Mouse (Mus musculus): Measurements from ENCODE around the gene Adamts17.

The Adamts17 gene

DNA sequence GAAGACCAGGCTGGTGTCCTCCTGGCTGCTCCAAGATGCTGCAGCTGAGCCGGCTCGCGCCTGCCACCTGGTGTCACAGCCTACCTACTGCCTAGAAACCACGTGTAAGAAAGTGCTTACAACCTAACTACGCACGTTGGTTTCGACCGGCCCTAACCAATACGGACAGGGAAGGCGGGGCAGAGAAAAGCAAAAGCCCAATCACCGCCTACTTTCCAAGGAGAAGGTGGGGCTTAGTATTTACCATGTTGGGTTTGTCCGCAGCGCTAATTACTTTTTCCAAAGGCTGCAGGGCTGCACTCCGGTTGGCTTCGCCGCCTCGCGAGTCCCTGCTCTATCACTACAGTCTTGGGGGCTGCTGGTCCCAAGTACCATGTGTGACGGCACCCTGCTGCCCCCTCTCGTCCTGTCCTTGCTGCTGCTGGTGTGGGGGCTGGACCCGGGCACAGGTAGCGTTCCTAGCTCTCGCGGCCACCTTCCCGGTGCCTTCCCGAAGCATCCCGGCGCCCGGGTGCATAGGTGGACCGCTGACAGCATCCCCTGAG lies at the start of gene Adamts17:
Gene Adamts17 (plus strand): TSS at position 273 of the 545 bp plus-strand sequence.
- DNase-seq (ENCODE audit: low spot score): peak; percentile 76

DNA sequence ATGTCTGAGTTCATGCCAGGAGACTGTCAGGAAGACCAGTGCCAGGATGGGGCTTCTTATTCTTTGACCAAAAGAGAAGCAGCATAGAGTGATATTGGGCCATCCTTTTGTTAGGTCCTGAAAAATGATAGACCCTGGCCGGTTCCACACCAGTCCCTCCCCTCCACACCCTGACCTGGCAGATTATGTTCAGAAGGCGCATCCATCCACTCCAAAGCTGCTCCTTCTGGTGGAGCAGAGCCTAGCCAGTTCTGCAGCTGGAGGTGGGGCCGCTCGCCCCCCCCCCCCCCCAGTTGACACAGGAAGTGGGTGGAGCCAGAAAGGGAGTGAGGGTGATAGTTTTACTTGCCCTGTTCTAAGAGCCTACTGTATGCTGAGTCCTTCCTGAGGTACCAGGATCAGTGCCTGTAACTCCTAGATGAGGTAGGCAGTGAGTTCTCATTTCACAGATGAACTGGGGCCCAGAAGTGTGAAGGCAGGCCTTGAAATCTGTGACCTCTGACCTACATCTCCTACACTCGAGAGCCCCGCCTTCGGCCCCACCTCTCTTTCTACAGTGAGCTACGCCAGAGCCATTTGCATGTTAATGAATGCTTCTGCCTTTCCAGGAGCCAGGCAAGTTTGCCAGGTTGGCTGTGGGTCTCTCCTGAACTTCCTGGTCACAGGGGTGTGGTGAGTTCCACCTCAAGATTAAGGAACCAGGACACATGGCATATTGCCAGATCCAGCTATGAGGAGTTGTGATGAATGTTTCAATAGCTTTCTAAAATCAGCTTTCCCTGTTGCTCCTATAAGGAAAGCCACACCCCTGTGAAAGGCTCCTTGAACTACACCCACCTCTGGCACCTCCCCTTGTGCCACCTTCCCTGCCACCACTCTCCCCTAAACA lies 49.4 kb upstream of the Adamts17 start:
- DNase-seq (ENCODE audit: low spot score): no peak

DNA sequence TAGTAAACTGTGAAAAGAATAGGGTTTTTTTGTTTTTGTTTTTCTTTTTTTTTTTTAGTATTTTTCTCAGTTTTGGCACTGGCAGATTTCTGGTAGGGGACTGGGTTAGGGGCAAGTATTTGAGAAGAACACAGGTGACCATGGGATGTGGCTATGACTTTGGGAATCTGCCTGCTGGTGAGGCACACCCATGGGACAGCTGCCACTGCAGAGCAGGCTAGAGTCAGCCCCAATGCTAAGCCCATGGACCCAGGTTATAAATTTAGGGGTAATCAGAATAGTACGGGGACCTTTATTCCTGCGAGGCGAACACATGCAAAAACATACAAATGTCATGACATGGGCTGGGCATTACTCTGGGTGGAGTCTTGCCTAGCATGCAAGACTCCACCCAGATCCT lies 48.5 kb upstream of the Adamts17 start:
- no peak for DNase-seq (ENCODE audit: low spot score)

DNA sequence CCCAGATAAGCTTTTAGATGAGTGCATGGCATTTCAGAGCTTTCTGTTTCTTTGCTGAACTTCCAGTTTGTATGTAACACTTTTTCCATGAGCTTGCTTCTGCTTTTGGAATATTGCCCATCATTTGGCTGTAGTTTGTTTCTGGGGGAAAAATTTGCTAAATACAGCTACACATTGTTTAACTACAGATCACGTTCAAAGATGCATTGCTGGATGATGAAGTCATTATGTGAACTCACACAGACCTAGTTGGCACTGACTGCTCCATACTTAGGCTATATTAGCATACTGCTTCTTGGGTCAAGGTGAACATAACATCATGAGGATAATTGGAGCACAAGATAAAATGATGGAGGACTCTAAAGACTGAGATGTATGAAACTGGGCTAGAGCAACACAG lies 42.6 kb upstream of the Adamts17 start:
- no peak for DNase-seq (ENCODE audit: low spot score)

DNA sequence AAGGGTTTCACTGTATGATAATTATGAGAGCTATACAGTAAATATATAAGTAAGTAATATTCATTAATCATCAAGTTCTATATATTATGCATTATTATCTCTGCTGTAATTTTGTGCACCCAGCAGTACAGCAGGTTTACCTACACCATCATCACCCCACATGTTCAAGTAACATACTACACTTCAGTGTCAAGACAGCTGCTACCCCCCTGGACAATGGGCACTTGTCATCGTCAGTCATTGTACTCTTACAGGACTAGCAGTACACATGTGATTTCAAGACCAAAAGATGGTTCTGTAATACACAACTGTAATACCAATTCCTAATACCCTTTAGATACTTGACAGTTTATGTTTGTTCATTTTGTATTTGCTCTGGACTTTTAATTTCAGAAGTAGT lies 42.2 kb upstream of the Adamts17 start:
- no peak for DNase-seq (ENCODE audit: low spot score)

DNA sequence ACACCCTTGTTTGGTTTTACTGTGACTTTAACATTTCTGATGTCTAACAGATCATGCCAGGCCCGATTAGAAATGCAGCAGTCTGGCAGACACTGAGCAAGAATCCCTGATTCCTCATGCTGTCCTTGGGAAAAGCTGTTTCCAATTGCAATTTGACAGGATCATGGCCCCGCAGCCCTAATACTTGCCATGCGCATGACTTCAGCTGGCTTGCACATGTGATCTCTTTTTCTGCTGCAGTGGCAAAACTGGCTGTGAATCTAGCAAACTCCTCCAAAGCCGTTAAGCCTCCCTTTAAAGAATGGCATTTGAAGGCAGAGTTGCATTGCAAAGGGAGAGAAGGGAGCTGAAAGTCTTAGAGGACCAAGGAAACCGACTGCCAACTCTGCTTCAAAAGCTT lies 40.7 kb upstream of the Adamts17 start:
- DNase-seq (ENCODE audit: low spot score): no peak

DNA sequence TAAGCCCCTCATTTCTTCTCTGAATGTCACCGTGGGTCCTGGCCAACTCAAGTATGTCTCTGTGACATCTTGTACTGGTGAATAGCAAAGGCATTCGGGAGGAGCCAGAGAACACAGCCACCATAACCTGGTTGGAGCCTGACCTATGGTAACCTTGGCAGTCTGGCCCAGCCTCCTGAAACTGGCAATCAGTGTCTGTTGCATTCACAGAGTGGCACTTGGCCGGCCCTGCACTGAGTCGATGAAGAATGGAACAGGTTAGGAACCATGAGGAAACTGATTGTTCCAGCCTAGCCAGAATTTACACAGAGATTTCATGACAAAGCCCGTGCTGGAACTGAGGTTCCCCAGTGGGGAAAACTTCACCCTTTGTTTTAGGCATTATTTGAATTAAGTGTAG lies 38.8 kb upstream of the Adamts17 start:
- peak; percentile 20 for DNase-seq (ENCODE audit: low spot score)

DNA sequence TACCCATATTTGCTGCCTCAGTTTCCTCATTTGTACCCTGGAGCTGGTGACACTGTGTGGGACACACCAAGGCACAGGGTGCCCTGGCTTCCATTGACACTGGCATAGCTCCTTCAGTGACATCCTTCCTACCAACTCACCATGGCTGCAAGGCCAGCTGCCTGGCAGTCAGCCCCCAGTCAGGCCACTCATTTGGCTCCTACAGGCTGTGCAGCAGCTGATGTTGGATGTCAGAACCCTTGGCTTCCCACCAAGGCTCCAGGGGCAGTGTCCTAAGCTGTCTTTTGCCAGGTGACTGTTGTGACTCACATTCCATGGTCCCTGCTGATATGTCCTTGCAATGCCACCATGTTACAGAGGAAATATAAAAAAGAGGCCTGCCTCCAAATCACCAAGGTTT lies 37.8 kb upstream of the Adamts17 start:
- peak; percentile 15 for DNase-seq (ENCODE audit: low spot score)

DNA sequence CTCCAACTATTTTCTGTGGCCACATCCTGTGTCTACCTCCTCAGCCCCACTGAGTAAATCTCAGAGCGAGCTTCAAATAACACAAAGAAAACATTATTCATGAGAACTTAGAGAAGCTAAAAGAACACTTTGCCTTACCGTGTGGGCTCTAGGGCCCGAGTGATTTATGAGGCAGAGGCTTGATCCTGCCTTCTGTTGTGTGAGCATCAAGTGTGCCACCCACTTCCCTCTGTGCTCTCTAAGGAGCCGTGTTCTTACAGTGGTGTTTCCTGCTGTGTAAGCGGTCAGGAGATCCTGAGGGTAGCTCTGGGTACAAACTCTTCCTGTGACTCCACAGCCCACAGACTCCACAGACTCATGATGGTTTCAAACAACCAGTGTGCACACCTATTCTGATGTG lies 35.7 kb upstream of the Adamts17 start:
- no peak for DNase-seq (ENCODE audit: low spot score)

DNA sequence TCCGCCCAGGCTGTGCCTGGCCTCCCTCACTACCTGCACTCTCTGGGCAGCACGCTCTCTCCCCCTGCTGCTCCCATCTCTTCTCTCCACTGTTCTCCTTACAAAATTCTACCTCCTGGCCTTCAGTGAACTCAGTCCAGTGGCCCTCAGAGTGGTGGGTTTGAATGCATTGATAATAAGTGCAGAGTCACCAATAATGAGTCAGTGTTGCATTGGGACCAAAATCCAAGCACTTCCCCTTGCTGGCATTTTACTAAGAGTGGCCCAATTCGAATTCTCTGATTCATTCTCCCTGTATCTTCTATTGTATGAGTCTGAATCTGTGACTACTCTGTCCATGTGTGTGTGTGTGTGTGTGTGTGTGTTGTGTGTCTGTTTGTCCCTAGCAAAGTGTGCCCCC lies 32.7 kb upstream of the Adamts17 start:
- no peak for DNase-seq (ENCODE audit: low spot score)

DNA sequence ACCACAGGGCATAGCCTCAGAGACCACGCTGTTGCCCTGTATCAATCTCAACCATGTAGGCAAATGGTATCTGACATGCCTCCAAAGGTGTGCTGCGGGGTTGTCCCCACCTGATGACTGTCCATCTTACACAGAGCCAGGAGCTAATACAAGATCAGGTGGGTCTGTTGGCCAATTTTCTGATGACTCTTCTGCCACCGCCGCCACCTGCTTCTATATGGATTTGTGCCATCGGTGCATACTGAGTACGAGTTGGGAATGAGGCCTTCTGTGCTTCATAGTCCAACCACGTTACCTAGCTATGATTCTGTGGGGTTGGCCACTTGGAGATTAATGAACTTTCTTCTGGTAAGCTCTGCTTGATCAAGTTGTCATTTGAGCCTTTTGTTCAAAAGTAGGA lies 29.1 kb upstream of the Adamts17 start:
- no peak for DNase-seq (ENCODE audit: low spot score)

DNA sequence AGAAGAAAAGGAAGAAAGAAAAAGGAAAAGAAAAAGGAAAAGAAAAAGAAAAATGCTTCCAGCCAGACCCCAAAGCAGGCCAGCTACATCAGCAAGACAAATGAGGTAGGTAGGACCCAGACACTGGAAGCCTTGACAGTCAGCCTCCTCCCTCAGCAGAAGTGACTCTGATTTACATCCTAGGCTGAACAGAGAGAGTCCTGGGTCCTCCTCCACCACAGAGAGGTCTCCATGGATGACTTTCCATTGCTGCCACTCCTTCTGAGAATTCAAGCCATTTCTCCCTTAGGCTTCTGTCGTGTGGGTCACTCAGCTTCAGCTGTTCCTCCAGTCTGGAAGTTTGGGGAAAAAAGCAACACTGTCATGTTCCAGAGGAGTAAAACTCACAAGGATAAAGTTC lies 28.2 kb upstream of the Adamts17 start:
- DNase-seq (ENCODE audit: low spot score): no peak

DNA sequence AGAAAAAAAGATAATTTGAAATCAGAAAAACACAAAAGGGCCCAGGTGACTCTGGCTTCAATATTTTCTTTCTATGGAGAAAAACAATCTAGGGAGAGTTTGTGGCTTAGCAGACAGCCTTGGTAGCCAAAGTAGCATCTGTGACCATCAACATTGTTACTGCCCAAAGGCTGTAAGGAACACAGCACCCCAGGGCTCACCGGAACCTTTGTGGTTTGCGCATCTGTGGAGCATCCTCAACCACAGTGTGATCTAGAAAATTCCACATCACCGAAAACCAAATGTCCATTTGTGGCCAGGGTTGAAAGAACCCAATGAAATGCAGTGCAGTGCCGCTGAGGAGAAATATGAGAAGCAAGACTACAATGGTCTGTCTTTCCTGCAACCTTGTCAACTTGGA lies 27.2 kb upstream of the Adamts17 start:
- DNase-seq (ENCODE audit: low spot score): no peak

DNA sequence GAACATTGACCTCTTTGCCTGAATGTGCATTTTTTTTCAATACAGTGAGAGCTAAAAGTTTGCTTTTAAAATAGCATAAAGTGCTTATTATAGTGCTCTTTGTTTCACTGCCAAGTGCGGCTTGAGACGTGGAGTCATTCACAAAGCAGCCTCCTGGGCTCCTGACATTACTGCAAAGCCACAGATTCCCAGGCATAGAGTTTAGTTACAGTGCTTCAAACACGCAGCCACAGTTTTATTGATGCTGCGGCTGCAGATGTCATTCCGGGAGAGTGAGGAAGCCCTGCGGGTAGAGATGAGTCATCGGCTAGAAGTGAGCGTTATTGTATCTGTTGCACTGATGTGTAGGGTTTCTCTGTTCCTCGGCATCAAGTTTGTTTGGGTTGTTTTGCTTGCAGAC lies 26.8 kb upstream of the Adamts17 start:
- DNase-seq (ENCODE audit: low spot score): peak; percentile 7

DNA sequence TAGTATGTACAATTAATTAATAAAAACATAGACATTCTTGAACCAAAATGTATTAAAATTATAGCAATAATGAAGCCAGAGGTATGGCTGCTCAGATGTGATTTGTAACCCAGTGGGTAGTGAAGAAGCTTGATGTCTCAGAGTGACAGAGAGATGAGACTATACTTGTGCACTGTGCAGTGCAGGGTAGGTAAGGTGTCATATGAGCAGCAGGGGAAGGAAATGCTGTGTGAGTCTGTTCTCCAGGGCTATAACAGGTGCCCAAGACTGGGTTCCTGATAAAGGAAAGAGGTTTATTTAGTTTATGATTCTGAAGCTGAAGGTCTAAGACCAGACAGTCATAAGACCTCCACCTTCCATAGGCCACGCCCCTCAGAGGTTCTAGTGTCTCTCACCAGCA lies 26.4 kb upstream of the Adamts17 start:
- DNase-seq (ENCODE audit: low spot score): no peak

DNA sequence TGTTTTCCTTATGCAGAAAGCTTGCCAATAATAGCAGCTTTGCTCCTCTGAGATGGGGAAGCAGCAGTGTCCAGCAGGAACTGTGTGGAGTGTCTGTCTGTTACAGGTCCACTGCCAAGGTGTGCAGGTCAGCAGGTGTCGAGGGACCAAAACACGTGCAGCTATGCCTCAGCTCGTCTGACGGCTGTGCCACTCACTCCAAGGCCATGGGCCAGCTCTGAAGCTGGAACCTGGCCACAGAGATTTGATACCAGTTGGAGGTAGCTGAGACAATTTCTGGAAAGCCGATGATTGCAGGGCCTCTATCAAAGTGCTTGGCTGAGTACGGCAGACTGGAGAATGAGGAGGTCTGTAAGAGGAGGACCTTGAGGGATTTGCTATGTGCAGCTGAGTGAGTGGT lies 24.0 kb upstream of the Adamts17 start:
- DNase-seq (ENCODE audit: low spot score): no peak

DNA sequence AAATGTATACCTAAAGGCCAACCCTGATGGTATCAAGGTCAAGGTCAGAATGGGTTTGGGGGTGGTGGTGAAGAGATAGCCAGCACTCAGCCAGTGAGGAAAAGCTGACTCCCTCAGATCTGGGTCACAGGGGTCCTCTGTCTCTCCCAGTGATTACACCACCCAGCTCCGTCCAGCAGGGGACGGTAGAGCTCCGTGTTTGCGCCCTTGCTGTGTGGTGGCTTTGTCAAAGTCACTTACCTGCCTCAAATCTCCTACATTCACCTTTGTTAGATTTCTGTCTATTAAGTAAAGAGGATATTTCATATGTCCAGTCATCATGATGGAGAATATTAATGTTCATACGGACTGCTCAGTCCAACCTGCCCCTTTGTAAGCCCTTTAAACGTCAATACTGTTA lies 19.5 kb upstream of the Adamts17 start:
- DNase-seq (ENCODE audit: low spot score): no peak

DNA sequence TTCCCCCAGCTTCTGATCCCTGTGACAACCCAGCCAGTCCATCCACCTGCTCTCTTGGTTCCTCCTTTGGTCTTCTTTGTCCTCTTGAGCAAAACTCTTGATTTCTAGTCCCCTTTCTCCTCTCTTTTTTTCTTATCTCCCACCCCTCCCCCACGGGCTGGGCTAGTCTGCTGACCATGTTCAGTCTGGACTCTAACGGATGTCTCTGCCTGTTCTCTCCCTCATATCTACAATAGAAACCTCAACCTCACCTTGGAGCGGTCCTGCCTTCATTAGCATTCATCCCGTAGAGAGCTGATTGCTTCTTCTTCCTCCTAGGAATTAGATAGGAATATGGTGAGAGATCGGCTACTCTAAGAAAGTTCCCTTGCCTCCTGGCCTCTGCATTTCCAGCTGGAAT lies 8.7 kb upstream of the Adamts17 start:
- no peak for DNase-seq (ENCODE audit: low spot score)

DNA sequence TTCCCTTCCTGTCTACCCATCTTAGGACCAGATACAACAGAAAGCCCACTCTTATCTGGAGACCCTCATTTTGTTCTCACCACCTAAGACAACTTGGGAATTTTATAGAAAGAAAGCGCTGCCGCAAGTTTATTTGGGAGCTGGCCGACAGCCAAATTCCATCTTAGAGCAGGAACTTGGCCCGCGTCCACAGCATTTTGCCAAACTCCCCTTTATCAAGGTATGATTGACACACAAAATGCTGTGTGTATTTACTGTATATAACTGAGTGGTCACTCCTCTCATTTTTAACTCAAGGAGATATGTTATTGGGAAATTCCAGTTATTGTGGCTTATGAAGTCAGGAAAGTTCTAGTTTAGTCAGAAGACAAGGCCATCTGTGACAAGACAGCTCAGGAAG lies 8.2 kb upstream of the Adamts17 start:
- no peak for DNase-seq (ENCODE audit: low spot score)

DNA sequence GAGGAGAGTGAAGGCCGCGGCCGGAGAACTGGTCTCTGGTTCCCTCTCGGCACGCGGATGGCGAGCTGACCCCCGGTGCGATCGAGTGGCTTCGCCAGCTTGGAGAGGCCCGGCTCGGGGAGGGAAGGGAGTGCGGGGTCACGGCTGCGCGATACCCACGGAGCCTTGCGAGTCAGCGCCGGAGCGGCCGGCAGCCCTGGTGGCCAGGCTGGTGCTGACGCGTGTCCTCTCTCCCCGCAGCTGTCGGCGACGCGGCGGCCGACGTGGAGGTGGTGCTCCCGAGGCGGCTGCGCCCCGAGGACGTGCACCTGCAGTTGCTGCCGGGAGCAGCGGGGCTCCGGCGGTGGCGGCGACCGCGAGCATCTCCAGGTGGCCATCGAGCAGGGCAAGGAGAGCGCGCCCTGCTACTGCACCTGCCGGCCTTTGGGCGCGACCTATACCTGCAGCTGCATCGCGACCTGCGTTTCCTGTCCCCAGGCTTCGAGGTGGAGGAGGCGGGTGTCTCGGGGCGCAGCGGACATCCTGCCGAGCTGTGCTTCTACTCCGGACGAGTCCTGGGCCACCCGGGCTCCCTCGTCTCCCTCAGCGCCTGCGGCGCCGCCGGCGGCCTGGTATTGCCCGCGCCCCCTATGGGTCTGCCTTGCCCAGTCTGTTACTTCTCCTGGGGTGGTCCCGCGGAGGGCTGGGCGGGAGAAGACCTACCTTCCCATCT lies 629 bp downstream of the Adamts17 start:
- no peak for DNase-seq (ENCODE audit: low spot score)

DNA sequence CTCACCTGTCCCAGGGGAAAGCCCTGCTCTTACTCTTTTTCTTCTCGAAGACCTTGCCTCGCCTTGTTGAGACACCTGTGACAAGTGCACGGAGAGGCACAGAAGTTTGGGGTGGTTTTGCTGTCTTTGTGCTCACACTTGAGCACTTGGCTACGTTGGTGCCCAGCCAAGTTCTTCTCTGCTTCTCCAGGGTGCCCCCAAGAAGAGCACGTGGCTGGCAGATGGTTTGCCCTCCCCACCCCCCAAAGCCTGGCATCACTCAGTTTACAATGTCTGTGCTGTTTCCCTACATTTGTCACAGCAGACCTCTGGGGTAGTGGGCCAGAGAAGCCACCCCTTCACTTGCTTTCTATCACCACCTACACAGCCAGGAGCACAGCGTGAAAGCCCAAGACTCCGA lies 1.6 kb downstream of the Adamts17 start:
- DNase-seq (ENCODE audit: low spot score): no peak

DNA sequence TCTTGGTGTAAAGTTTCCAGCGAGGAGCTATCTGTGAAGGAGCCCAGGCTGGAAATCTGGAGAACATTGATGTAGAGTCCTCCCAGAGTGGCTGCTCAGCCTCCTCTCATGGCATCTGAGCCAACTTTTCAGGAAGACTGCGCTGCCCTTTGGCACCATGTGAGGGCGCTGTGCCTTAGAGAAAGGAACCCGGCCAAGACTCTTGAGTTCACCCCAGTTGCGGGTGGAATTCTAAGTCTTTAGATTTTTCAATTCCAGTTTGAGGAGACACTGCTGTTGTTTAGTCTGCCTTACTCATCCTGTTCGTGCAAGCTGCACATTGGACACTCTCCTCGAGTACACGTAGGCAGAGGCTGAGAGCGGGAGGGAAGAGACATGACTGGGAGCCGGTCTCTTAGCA lies 2.5 kb downstream of the Adamts17 start:
- peak; percentile 39 for DNase-seq (ENCODE audit: low spot score)

DNA sequence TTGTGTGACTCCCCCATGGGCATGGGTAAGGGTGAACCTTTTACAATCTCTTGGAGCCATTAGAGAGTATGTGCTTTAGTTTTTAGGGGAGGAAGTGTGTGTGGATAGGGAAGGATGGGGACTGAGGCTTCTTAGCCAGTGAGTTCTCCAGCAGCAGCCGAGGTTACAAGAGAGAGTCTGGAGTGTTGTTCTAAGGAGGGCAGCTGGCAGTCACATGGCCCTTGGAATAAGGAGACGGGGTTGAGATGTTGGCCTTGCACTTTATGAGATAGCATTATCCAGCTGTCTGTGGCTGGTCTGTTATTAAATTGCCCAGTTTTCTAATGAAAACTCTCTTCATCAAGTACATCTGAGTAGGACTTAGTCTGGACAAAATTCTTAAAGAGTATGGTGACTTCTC lies 4.3 kb downstream of the Adamts17 start:
- no peak for DNase-seq (ENCODE audit: low spot score)

Measured in adipocyte (in vitro differentiated cells).